9 mouse cellular contexts compared by ENCODE assay signal in the genomic region with DNA sequence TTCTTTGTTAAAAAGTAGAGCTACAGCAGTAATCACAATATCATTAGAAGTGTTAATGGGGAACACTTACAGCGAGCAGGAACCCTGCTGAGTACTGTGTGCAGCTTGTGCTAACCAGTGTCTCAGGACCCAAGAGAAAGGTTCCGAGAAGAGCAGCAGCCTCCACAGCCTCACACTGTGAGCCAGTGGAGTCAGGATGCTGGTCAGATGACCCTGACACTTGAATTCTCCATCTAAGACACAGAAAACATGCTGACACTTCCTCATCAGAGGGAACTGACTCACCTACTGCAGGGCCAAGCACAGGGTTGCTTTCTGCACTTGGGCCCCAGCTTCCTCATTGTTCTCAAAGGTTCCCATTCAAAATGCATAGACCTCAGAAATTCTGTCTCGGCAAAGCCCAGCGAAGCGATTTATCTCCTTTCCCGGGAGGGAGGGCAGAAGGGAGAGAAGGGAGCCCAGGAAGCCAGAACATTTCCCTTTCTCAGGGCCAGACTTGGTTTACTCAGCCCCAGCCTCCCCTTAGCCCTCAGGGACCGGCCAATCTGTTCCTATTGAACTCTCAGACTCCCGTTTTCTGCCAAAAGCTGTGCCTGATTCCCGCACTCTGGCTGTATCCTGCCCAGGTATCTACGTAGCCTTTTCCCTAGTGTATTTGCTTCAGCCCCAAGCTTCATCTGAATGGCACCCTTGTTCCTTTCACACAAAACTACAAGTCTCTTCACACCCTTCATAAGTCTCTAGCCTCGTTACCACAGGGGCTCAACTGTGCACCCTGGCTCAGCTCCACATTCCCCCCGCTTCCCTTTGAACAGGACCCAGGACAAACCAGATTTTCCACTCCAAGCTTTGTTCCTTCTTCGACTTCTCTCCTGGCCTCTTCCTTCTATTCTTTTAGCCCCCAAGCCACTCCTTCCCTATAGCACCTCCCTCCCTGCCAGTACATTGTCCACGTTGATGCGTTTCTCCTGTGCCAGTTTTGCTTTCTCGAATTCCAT. TPM values are rescaled to one million over a fixed set of nuclear protein-coding genes. Genes with fewer than 3 reads are reported as not detected.
DNase-seq lines count a peak whose midpoint lies in the region; ATAC-seq and TF ChIP-seq lines count a peak whose summit lies in the region.
"Had no signal": no experiment of that assay in that cellular context is flagged by ENCODE, and none has a peak within 500 bp of the region (broad histone marks: within the 10 kb centered on the region; RNA-seq: fewer than 3 reads in every experiment).

No protein-coding gene starts in this region.

- DNase-seq in Muller cell, postnatal 12 days (ENCODE audit: inconsistent ontology term): peak; percentile 58
- no peak for DNase-seq in ovary, adult 18-20 months (ENCODE audit: low spot score)
- DNase-seq in gastrocnemius, postnatal 36 days: no peak
- no peak for DNase-seq in frontal cortex, postnatal 25 days (ENCODE audit: low spot score in 2 of 2)

- H3K9ac ChIP-seq in intestine, embryonic 16.5 days (ENCODE audit: low read depth, low read length): no peak overlapping the region
- no peak overlapping the region for H3K9ac ChIP-seq in intestine, postnatal 0 days (ENCODE audit: low read depth, low read length)

- H3K4me3 ChIP-seq in intestine, embryonic 16.5 days (ENCODE audit: low read length): no peak overlapping the region
- no peak overlapping the region for H3K4me3 ChIP-seq in intestine, postnatal 0 days (ENCODE audit: low read depth, low read length)

- no peak overlapping the region for H3K4me2 ChIP-seq in intestine, embryonic 16.5 days (ENCODE audit: low read depth, low read length)
- no peak overlapping the region for H3K4me2 ChIP-seq in intestine, postnatal 0 days (replicated peaks; ENCODE audit: low read depth)

- intact Hi-C loops in gastrocnemius, postnatal 36 days (cut with DNase I): no loop called here

- peak overlapping the region; percentile 14; the same call in 1 of the 2 replicates for H3K27ac ChIP-seq in intestine, embryonic 16.5 days (ENCODE audit: low read length)
- H3K27ac ChIP-seq in intestine, postnatal 0 days (ENCODE audit: low read depth, low read length): no peak overlapping the region

- H3K4me1 ChIP-seq in intestine, embryonic 16.5 days (ENCODE audit: control insufficient read depth, insufficient read depth, low read length): no peaks in the 10 kb centered on the region
- H3K4me1 ChIP-seq in intestine, postnatal 0 days (replicated peaks; ENCODE audit: control insufficient read depth, insufficient read depth, low read length): no peaks in the 10 kb centered on the region

- H3K27me3 ChIP-seq in intestine, embryonic 16.5 days (replicated peaks; ENCODE audit: control insufficient read depth, insufficient read depth, low read length): no peaks in the 10 kb centered on the region
- H3K27me3 ChIP-seq in intestine, postnatal 0 days (replicated peaks; ENCODE audit: control insufficient read depth, insufficient read depth, low read length): no peaks in the 10 kb centered on the region

- H3K36me3 ChIP-seq in intestine, embryonic 16.5 days (ENCODE audit: control insufficient read depth, insufficient read depth, low read length): no peaks in the 10 kb centered on the region
- no peaks in the 10 kb centered on the region for H3K36me3 ChIP-seq in intestine, postnatal 0 days (ENCODE audit: control insufficient read depth, insufficient read depth)

- TF ChIP-seq CTCF in intestine, postnatal 0 days (IDR thresholded peaks at IDR 0.05; ENCODE audit: low read depth): no peak

- no peak for ATAC-seq in intestine, embryonic 16.5 days
- no peak for ATAC-seq in intestine, postnatal 0 days
- ATAC-seq in common myeloid progenitor, adult 5-6 weeks (replicated peaks; ENCODE audit: low read depth, poor library complexity, severe bottlenecking): peak; percentile 66
- peak; percentile 73 for ATAC-seq in megakaryocyte progenitor cell, adult 5-6 weeks (replicated peaks; ENCODE audit: poor library complexity)

- H3K9me3 ChIP-seq in intestine, embryonic 16.5 days (ENCODE audit: control insufficient read depth, low read length): no peaks in the 10 kb centered on the region
- H3K9me3 ChIP-seq in intestine, postnatal 0 days (ENCODE audit: control insufficient read depth): no peaks in the 10 kb centered on the region

- WGBS in intestine, embryonic 16.5 days: 50% methylated on average over 16 of the region's 16 CpGs
- WGBS in intestine, postnatal 0 days: 57% methylated on average over 16 of the region's 16 CpGs

RNA-seq across cellular contexts. Expression of a gene that starts 21.2 kb away (rescaled TPM):
- not detected in 2 replicates for polyA plus RNA-seq in intestine, embryonic 16.5 days (2015; fragmentation: Nextera tagmentation; extraction: Ambion mirVana)
- polyA plus RNA-seq in intestine, postnatal 0 days (2015; fragmentation: Nextera tagmentation; extraction: Ambion mirVana): not detected in 2 replicates
- total RNA-seq in common myeloid progenitor, adult 5-6 weeks (2017): not detected in 2 replicates
- not detected in 2 replicates for total RNA-seq in megakaryocyte progenitor cell, adult 5-6 weeks (2015)
- not detected in 2 replicates for total RNA-seq in megakaryocyte progenitor cell, adult 5-6 weeks (2017)
- total RNA-seq in gastrocnemius, postnatal 36 days (2021): not detected
- polyA plus RNA-seq: gonadal fat pad, adult 2 months had no signal

Comparison
In these comparisons a context has a peak if more than half of its experiments do, and no peak if none do; other contexts are left out.
1. ATAC-seq: peak in common myeloid progenitor, adult 5-6 weeks (single experiment) and megakaryocyte progenitor cell, adult 5-6 weeks (single experiment); none in intestine, embryonic 16.5 days (single experiment) and intestine, postnatal 0 days (single experiment).